Mouse (Mus musculus): Measurements from ENCODE around the gene Sap25. TPM values are rescaled to one million over a fixed set of nuclear protein-coding genes. Genes with fewer than 3 reads are reported as not detected.
A peak's percentile ranks its signal among the peaks of the same experiment; 100 is the strongest.

The Sap25 gene
- total RNA-seq, 2 experiments from 2014 or later, result 6.9 to 10.6 TPM

DNA sequence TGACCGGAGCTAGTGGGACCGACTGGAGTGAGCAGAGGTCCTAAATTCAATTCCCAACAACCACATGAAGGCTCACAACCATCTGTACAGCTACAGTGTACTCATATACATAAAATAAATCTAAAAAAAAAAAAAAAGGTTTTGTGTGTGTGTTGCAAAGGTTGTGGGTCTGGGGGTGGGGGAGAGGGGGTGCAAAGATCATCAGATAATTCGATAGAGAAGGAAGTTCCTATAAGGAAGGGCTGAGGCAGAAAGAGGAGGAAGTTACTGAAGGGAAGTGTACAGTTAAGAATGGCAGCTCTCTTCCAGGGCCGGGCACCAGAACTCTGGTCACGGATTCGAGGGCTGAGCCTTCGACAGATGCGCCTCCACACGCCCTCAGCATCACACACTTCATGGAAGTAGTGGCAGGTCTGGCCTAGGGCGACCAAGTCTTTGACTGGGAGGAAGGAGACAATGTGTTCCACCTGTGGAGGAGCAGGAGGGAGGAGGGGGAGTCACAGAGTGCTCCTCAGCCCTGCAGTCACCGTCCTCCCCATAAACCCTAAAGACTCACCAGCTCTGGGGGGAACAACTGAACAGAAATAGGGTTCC is 17.1 kb upstream of the Sap25 start:
- no peak for DNase-seq (ENCODE audit: low spot score in 2 of 2)

GRCm38 (mm10) chr5:137627991-137628390 is 13.1 kb upstream of the Sap25 start:
- DNase-seq (ENCODE audit: low spot score in 2 of 2), result no peak

DNA sequence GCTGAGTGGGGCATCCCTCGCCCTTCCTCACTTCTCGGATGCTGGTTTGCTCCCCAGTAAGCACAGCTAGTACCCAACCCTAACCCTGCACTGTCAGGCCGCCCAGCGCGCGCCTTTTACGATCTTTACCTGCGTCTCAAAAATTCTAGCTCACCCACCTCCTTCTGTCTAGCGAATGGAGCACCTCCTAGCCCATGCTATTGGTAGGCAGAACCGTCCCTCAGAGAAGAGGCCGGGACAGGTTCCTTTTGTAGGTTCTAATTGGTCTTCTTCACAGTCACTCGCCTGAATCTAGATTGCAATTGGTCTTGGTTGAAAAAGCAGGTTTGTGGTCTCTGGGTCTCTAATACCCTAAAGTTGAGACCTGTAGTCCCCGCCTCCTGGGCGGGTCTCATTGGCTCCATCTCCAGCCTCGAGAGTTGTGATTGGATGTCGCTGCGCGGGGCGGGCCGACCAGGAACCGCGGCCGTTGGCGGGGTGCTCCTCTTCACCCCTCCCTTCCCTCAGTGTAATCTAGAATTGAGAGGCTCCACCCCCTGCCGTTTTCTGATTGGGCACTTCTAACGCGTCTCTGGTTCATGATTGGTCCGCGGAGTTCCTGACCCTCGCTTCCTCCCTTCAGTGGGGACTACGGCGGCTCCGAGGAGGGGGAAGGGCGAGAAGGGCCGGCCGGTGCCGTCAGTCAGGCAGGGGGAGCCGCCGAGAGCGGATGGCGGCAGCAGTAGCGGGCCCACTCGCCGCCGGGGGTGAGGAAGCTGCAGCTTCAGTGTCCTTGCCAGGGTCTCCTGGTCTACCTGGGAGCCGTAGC is 12.4 kb upstream of the Sap25 start, which contains the start of the genes Fbxo24, Lrch4 and Gm20605:
Gene Fbxo24, minus strand, starts transcription at position 505 of the 808 bp plus-strand sequence.
Gene Lrch4, plus strand, starts transcription at position 624 of the 808 bp plus-strand sequence.
Gene Gm20605, plus strand, starts transcription at position 678 of the 808 bp plus-strand sequence.
- peak; percentile 99 for DNase-seq (ENCODE audit: low spot score in 2 of 2)

- no peak for DNase-seq (ENCODE audit: low spot score in 2 of 2)
Measured at GRCm38 (mm10) chr5:137629306-137629721, 11.8 kb upstream of the Sap25 start.

DNA sequence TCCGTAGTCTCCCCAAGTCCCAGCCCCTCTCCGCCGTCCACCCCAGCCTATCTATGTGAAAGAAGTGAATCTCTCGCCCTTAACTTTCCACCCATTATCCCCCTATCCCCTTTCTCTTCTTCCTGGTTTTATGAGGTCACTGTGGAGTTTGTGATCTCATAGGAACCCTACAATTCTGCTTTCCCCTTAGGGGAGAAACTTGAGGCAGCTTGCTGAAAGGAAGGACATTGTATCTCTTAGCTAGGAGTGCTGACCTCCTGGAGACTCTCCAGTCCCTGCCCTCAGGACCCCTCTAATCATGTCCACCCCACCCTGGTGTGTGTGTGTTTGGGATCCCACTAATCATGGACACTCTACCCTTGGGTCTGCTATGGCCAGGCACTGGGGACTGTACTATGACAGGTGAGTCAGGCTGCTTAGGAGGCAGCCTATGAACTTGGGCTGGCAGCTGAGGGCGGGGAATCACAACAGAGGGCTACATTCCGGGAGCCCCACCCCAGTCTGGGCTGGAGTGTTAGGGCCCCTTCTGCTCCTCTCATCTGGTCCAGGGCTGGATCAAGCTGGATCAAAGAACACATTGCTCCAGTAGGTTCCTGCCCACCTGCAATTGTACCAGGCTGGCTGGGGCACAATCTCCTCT is 11.1 kb upstream of the Sap25 start:
- DNase-seq (ENCODE audit: low spot score in 2 of 2), result no peak

- DNase-seq (ENCODE audit: low spot score in 2 of 2), result no peak
Measured at GRCm38 (mm10) chr5:137630602-137631001, 10.5 kb upstream of the Sap25 start.

DNA sequence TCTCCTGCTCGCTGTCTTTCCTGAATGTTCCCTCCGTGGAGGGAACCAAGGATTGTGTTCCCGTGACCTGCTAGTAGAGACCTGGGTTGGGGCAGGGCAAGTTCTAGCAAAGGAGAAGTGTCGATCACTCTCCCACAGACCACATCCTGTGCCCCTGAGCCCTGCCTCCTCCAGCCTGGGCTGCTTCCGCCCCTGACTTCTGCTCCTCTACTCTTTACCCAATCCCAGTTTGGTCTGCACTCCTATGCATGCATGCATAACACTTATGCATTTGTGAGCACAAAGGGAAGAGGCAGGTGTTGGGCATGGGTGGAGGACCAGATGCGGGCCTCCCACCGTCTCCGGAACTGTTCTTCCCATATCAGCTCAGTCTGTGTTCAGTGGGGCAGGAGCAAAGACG is 10.0 kb upstream of the Sap25 start:
- peak in 1 of 2 experiments; percentile 39 for DNase-seq (ENCODE audit: low spot score in 2 of 2)

DNA sequence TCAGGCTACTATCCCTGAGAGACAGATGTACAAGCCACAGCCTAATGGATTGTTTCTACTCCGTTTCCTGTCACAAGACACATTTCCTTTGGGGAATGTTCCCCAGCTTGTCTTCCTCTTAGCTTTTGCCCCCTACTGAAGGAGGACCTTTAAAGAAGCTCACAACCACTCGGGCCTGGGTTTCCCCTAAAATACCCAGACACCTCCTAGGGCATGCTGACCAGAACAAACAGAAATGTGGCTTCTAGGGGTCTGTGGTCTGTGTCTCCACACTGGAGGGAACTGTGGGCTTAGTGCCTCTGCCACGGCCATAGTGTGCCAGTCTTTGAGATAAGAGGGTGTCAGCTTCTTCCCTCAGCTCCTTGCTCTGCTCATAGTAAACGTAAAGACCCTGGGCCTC is 9.5 kb upstream of the Sap25 start:
- DNase-seq (ENCODE audit: low spot score in 2 of 2), result no peak

GRCm38 (mm10) chr5:137633397-137634084 is 7.6 kb upstream of the Sap25 start:
- DNase-seq (ENCODE audit: low spot score in 2 of 2), result no peak

DNA sequence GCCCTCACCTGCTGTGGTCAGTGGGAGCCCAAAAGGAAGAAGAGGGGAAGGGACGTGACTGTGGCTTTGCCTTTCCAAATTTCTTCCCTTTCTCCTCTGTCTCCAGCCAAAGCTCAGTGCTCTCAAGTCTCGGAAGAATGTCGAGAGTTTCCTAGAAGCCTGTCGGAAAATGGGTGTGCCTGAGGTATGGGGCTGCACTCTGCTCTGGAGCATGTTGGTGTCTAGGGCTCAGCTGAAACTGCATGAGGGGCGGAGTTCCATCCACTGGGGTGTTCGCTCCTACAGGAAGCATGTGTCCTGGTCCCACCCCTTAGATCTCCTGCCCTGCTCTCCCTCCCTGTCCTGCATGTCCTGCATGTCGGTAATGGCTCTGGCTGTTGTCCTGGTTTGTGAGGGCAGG is 1.7 kb upstream of the Sap25 start:
- no peak for DNase-seq (ENCODE audit: low spot score in 2 of 2)

DNA sequence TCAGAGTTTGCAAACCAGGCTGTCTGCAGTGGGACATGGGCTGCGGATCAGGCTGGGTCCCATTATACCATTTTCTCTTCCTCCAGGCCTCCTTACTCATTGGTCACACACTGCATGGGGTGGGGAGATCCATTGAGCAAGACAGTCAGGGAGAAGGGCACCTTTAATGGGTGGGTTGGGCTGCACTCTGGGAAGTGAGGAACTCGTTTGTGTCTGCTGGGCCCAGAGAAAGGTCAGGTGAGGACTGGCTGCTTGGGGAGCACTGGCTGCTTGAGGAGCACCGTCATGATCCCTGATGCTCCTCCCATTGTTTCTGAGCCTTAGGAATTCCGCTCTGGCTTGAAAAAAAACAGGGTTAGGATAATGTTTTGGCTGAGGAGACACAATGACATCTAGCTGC is 1.8 kb downstream of the Sap25 start:
- no peak for DNase-seq (ENCODE audit: low spot score in 2 of 2)

GRCm38 (mm10) chr5:137644484-137644883 is 3.4 kb downstream of the Sap25 start:
- no peak for DNase-seq (ENCODE audit: low spot score in 2 of 2)

DNA sequence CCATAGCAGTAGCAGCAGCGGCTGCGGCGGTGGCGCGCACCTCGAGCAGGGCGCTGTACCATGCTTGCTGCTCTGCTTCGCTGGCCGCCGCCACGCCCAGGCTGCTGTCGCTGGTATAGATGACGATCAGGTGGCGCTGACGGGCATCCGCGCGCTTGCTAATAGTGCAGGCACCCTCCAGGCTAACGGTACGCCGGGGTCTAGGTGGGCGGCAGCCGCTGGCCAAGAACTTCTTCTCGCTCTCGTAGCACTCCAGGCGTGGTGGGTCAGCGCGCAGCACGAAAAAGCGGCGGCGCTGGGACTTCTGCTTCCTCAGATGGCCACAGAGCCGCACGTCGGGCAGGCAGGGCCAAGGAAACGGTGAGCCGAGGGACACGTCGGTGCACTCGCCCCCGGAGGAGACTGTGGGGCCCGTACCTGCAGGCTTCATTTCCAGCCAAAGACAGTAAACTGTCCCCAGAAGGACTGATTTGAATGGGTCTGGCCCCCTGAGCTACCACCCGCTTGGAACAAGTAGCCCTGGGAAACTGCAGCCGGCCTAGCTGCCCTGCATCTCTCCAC is 4.0 kb downstream of the Sap25 start:
- no peak for DNase-seq (ENCODE audit: low spot score in 2 of 2)

- no peak for DNase-seq (ENCODE audit: low spot score in 2 of 2)
Measured at GRCm38 (mm10) chr5:137645652-137646091, 4.5 kb downstream of the Sap25 start, which contains the start of gene Irs3. Irs3 (minus strand) TSS chr5:137645714.

- no peak for DNase-seq (ENCODE audit: low spot score in 2 of 2)
Measured at GRCm38 (mm10) chr5:137647827-137648601, 6.9 kb downstream of the Sap25 start.

GRCm38 (mm10) chr5:137649251-137649650 is 8.1 kb downstream of the Sap25 start:
- no peak for DNase-seq (ENCODE audit: low spot score in 2 of 2)

- DNase-seq (ENCODE audit: low spot score in 2 of 2), result no peak
Measured at GRCm38 (mm10) chr5:137649669-137650571, 8.8 kb downstream of the Sap25 start.

DNA sequence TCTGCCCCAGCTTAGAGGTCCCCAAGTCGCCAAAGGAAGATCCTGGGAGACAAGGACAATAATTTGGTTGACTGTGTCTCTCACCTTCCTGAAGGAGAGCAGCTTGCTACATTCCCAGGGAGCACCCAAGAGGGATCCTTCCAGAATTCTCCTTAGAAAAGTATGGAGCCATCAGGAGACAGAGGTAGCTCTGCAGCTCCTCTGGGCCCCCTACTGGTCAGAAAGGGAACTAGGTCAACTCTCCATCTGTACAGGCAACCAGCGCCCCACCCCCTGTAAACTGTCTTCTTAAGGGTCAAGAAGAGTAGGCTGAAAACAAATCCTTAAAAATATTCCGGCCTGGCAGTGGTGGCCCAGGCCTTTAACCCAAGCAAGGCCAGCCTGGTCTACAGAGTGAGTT is 11.3 kb downstream of the Sap25 start:
- DNase-seq (ENCODE audit: low spot score in 2 of 2), result peak; percentile 59 to 72

DNA sequence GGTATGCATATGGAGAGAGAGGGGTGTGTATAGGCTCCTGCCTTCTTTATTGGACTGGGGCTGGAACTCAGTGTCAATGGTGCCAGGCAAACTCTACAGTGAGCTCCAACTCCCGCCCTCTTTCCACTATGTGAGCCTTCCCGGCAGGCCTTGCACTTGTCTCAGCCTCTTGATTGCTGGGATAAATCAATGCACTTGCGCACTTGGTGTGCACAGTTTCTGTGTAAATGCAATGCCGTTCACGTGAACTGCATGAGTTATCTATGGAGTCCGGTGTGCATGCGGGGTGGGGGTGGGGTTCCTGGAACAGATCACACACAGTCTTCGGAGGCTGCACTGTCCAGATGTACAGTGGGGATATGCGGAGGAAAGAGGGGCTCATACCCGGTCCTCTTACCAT is 12.2 kb downstream of the Sap25 start:
- no peak for DNase-seq (ENCODE audit: low spot score in 2 of 2)

Measured in left cerebral cortex, adult 18-20 months (tissue).